Comparison of ENCODE assay signal across 25 mouse cellular contexts in the genomic region with DNA sequence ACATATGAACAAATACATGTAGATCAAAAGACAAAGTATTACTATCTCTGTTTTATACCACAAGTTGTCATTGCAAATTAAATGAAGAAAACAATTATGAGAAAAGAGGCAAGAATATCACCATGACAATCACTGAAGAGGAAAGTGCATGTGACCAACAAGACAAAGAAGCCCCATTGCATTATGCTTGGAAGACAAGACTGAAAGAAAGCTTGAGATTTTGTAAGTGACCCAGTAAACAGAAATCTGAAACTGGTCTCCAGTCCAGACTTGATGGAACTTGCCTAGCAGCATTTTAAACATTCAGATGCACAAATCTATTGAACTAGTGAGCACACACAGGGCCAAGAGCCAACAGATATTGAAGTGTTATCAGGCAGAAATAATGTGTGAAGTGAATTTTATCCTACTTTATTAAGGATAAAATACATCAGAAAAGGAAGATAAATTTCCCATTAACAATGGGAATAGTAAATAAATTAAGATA.
DNase-seq lines count a peak whose midpoint lies in the region; ATAC-seq and TF ChIP-seq lines count a peak whose summit lies in the region.
"Had no signal": no experiment of that assay in that cellular context is flagged by ENCODE, and none has a peak within 500 bp of the region (broad histone marks: within the 10 kb centered on the region; RNA-seq: fewer than 3 reads in every experiment).

No protein-coding gene starts in this region.

- no peak for ATAC-seq in forebrain, embryonic 14.5 days
- ATAC-seq in forebrain, embryonic 13.5 days, result no peak
- ATAC-seq in midbrain, postnatal 0 days (ENCODE audit: low FRiP score), result no peak
- no peak for ATAC-seq in midbrain, embryonic 16.5 days
- ATAC-seq in megakaryocyte-erythroid progenitor cell, adult 5-6 weeks (replicated peaks; ENCODE audit: low FRiP score, low TSS enrichment, poor library complexity, severe bottlenecking), result no peak
- ATAC-seq: activated CD4-positive, CD25-positive, alpha-beta regulatory T cell, adult 4 months; CD4-positive, CD25-positive, alpha-beta regulatory T cell, adult 4 months; hindbrain, embryonic 16.5 days; intestine, embryonic 15.5 days had no signal

- H3K9me3 ChIP-seq in forebrain, embryonic 14.5 days (replicated peaks; ENCODE audit: control insufficient read depth, low read length), result no peaks in the 10 kb centered on the region
- H3K9me3 ChIP-seq in forebrain, embryonic 13.5 days (replicated peaks), result no peaks in the 10 kb centered on the region
- no peaks in the 10 kb centered on the region for H3K9me3 ChIP-seq in midbrain, postnatal 0 days (ENCODE audit: low read length)
- H3K9me3 ChIP-seq in midbrain, embryonic 16.5 days (replicated peaks; ENCODE audit: control insufficient read depth, low read length, poor library complexity, severe bottlenecking), result no peaks in the 10 kb centered on the region; the same call in 1 of the 2 replicates
- H3K9me3 ChIP-seq: embryonic facial prominence, embryonic 12.5 days; heart, embryonic 10.5 days; heart, embryonic 13.5 days; hindbrain, embryonic 12.5 days; intestine, embryonic 15.5 days had no signal

- no peaks in the 10 kb centered on the region for H3K36me3 ChIP-seq in forebrain, embryonic 14.5 days (ENCODE audit: control insufficient read depth, insufficient read depth, low read length)
- H3K36me3 ChIP-seq in forebrain, embryonic 13.5 days (ENCODE audit: poor library complexity, severe bottlenecking), result no peaks in the 10 kb centered on the region
- H3K36me3 ChIP-seq in midbrain, postnatal 0 days (ENCODE audit: insufficient read depth, low read length), result no peaks in the 10 kb centered on the region
- no peaks in the 10 kb centered on the region for H3K36me3 ChIP-seq in midbrain, embryonic 16.5 days (ENCODE audit: control insufficient read depth, insufficient read depth, low read length)
- H3K36me3 ChIP-seq: embryonic facial prominence, embryonic 12.5 days; heart, embryonic 10.5 days; heart, embryonic 13.5 days; hindbrain, embryonic 12.5 days; intestine, embryonic 15.5 days had no signal

- H3K9ac ChIP-seq in forebrain, embryonic 14.5 days (ENCODE audit: low read length), result no peak overlapping the region
- H3K9ac ChIP-seq in forebrain, embryonic 13.5 days, result no peak overlapping the region
- no peak overlapping the region for H3K9ac ChIP-seq in midbrain, postnatal 0 days (replicated peaks; ENCODE audit: low read length, poor library complexity, severe bottlenecking)
- H3K9ac ChIP-seq in midbrain, embryonic 16.5 days (ENCODE audit: low read depth, low read length), result no peak overlapping the region
- H3K9ac ChIP-seq: embryonic facial prominence, embryonic 12.5 days; heart, embryonic 13.5 days; hindbrain, embryonic 12.5 days; intestine, embryonic 15.5 days had no signal

- TF ChIP-seq CTCF in midbrain, postnatal 0 days (IDR thresholded peaks at IDR 0.05), result no peak
- TF ChIP-seq CTCF in brain, embryonic 14.5 days (IDR thresholded peaks at IDR 0.05; ENCODE audit: borderline replicate concordance, extremely low read depth, insufficient read depth, insufficient read length), result no peak

- no peak for TF ChIP-seq POLR2A in brain, embryonic 14.5 days (IDR thresholded peaks at IDR 0.05; ENCODE audit: borderline replicate concordance, extremely low read depth, insufficient read depth, insufficient read length, poor library complexity, severe bottlenecking)

- no peak overlapping the region for H3K27ac ChIP-seq in forebrain, embryonic 14.5 days (ENCODE audit: low read depth, low read length)
- H3K27ac ChIP-seq in forebrain, embryonic 13.5 days, result no peak overlapping the region
- no peak overlapping the region for H3K27ac ChIP-seq in midbrain, postnatal 0 days (ENCODE audit: low read depth, low read length)
- H3K27ac ChIP-seq in midbrain, embryonic 16.5 days (ENCODE audit: low read length), result no peak overlapping the region
- H3K27ac ChIP-seq: embryonic facial prominence, embryonic 12.5 days; heart, adult 2 months; heart, embryonic 10.5 days; heart, embryonic 13.5 days; hindbrain, embryonic 12.5 days; intestine, embryonic 15.5 days had no signal

- peak; percentile 56 for DNase-seq in forebrain, embryonic 14.5 days (ENCODE audit: low spot score)
- peak; percentile 1 for DNase-seq in midbrain, postnatal 0 days (ENCODE audit: low spot score)
- DNase-seq in brain, embryonic 14.5 days (ENCODE audit: low read depth), result peak; percentile 69
- DNase-seq: adrenal gland, adult 8-10 months; adrenal gland, postnatal 25 days; cerebellum, adult 18-20 months; cerebellum, adult 9-10 months; cerebellum, postnatal 14 days; gastrocnemius, postnatal 25 days; heart, adult 2 months; heart, postnatal 14 days; heart, postnatal 4 days; kidney, adult 11 months had no signal

- H3K4me2 ChIP-seq in forebrain, embryonic 14.5 days (ENCODE audit: low read length), result no peak overlapping the region
- H3K4me2 ChIP-seq in forebrain, embryonic 13.5 days, result no peak overlapping the region
- no peak overlapping the region for H3K4me2 ChIP-seq in midbrain, postnatal 0 days (ENCODE audit: low read depth, low read length, poor library complexity, severe bottlenecking)
- H3K4me2 ChIP-seq in midbrain, embryonic 16.5 days (ENCODE audit: low read length), result no peak overlapping the region
- H3K4me2 ChIP-seq: embryonic facial prominence, embryonic 12.5 days; heart, embryonic 13.5 days; hindbrain, embryonic 12.5 days; intestine, embryonic 15.5 days had no signal

- no peak overlapping the region for H3K4me3 ChIP-seq in forebrain, embryonic 14.5 days (ENCODE audit: low read depth, low read length)
- H3K4me3 ChIP-seq in forebrain, embryonic 13.5 days, result no peak overlapping the region
- no peak overlapping the region for H3K4me3 ChIP-seq in midbrain, postnatal 0 days (ENCODE audit: low read depth, low read length)
- H3K4me3 ChIP-seq in midbrain, embryonic 16.5 days (ENCODE audit: low read depth, low read length), result no peak overlapping the region
- H3K4me3 ChIP-seq: embryonic facial prominence, embryonic 12.5 days; erythroblast, embryonic 14.5 days; heart, adult 2 months; heart, embryonic 10.5 days; heart, embryonic 13.5 days; hindbrain, embryonic 12.5 days; intestine, embryonic 15.5 days had no signal

- H3K4me1 ChIP-seq in forebrain, embryonic 14.5 days (ENCODE audit: control insufficient read depth, insufficient read depth, low read length), result no peaks in the 10 kb centered on the region
- no peaks in the 10 kb centered on the region for H3K4me1 ChIP-seq in forebrain, embryonic 13.5 days
- H3K4me1 ChIP-seq in midbrain, postnatal 0 days (ENCODE audit: insufficient read depth, low read length), result no peaks in the 10 kb centered on the region
- H3K4me1 ChIP-seq in midbrain, embryonic 16.5 days (ENCODE audit: control insufficient read depth, insufficient read depth, low read length), result no peaks in the 10 kb centered on the region
- H3K4me1 ChIP-seq: embryonic facial prominence, embryonic 12.5 days; heart, embryonic 10.5 days; heart, embryonic 13.5 days; hindbrain, embryonic 12.5 days; intestine, embryonic 15.5 days had no signal

- no peaks in the 10 kb centered on the region for H3K27me3 ChIP-seq in forebrain, embryonic 14.5 days (replicated peaks; ENCODE audit: control insufficient read depth, insufficient read depth, low read length)
- no peaks in the 10 kb centered on the region for H3K27me3 ChIP-seq in forebrain, embryonic 13.5 days
- H3K27me3 ChIP-seq in midbrain, postnatal 0 days (ENCODE audit: insufficient read depth, low read length), result no peaks in the 10 kb centered on the region
- no peaks in the 10 kb centered on the region for H3K27me3 ChIP-seq in midbrain, embryonic 16.5 days (ENCODE audit: control insufficient read depth, insufficient read depth, low read depth, low read length)
- H3K27me3 ChIP-seq: embryonic facial prominence, embryonic 12.5 days; heart, embryonic 13.5 days; hindbrain, embryonic 12.5 days; intestine, embryonic 15.5 days had no signal

Comparison
In these comparisons a context has a peak if more than half of its experiments do, and no peak if none do; other contexts are left out.
1. DNase-seq: peak in every context shown above with its lines; median percentile 69 in brain, embryonic 14.5 days; 56 in forebrain, embryonic 14.5 days; 1 in midbrain, postnatal 0 days.